Mouse (Mus musculus): ENCODE measurements at regions not wholly inside any gene's neighbourhood (a gene's known extent, or its start where the extent isn't known, plus 50 kb on each side); places are given as distances from the start of the nearest gene placed in this dataset.

GRCm38 (mm10) chr11:8224366-8224765 lies 440.0 kb downstream of the Tns3 start:
- no peak for DNase-seq (ENCODE audit: low spot score)

- DNase-seq (ENCODE audit: low spot score): no peak
Measured at GRCm38 (mm10) chr11:8220618-8221017, 443.7 kb downstream of the Tns3 start.

- DNase-seq (ENCODE audit: low spot score): no peak
Measured at GRCm38 (mm10) chr11:8219911-8220310, 444.4 kb downstream of the Tns3 start.

- no peak for DNase-seq (ENCODE audit: low spot score)
Measured at GRCm38 (mm10) chr11:8215634-8216033, 448.7 kb downstream of the Tns3 start.

- DNase-seq (ENCODE audit: low spot score): no peak
Measured at GRCm38 (mm10) chr11:8214305-8214903, 449.9 kb downstream of the Tns3 start.

- DNase-seq (ENCODE audit: low spot score): no peak
Measured at GRCm38 (mm10) chr11:8213130-8213529, 451.2 kb downstream of the Tns3 start.

GRCm38 (mm10) chr11:8212714-8213113 lies 451.6 kb downstream of the Tns3 start:
- DNase-seq (ENCODE audit: low spot score): no peak

GRCm38 (mm10) chr11:8209041-8209440 lies 455.3 kb downstream of the Tns3 start:
- no peak for DNase-seq (ENCODE audit: low spot score)

GRCm38 (mm10) chr11:8199293-8199692 lies 465.0 kb downstream of the Tns3 start:
- DNase-seq (ENCODE audit: low spot score): no peak
